Mouse (Mus musculus): ENCODE measurements around the gene Metap1. TPM values are rescaled to one million over a fixed set of nuclear protein-coding genes. Genes with fewer than 3 reads are reported as not detected.

Gene Metap1
- polyA plus RNA-seq, 2 experiments: 21.9 to 22.2 TPM

DNA sequence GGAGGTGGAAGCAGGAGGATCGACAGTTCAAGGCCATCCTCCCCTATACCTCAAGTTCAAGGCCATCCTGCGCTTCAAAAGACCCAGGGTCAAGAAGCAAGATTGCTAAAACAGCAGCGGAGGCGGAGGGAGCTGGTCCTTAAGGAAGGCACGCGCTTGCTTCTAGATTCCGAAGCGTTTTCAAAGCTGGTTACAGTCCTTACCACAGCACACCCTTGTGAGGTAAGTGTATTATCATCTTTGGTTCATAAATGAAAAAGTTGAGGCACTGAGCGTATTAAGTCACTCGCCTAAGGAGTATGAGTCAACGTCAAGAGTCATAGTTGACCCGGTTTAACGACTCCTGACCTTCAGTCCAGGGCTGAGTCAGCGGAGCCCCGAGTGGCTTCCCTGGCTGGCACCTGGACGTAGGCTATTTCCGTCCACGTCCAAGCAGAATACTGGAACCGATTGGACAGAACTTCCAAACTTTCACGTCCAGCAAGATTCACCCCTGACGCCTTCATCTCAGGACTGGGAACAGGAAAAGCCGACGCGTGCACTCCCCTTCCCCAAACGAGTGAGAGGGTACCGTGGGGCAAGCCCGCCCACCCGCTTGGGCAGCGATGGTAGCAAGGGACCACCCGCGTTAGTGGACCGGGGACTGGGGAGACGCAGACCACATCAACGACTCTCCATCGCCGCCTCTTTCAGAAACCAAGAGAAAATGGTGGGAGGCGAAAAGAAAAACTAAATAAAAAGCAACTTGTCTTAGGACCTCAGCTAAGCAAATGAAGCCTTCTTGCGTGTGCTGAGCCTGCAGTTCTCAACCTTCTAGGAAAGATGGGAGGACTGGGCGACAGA lies 37.0 kb upstream of the Metap1 start, which contains the start of gene Eif4e:
TSS of gene Eif4e (plus strand) at position 107 of the 843 bp plus-strand sequence.
- ATAC-seq (ENCODE audit: insufficient read depth) (peak; percentile 35), DNase-seq (ENCODE audit: low read depth in 3 of 3, low spot score in 3 of 3) (peak in 2 of 3 experiments; percentile 22 to 50)
- WGBS (ENCODE audit: insufficient replicate concordance): 3% methylated on average over 39 of the region's 39 CpGs

DNA sequence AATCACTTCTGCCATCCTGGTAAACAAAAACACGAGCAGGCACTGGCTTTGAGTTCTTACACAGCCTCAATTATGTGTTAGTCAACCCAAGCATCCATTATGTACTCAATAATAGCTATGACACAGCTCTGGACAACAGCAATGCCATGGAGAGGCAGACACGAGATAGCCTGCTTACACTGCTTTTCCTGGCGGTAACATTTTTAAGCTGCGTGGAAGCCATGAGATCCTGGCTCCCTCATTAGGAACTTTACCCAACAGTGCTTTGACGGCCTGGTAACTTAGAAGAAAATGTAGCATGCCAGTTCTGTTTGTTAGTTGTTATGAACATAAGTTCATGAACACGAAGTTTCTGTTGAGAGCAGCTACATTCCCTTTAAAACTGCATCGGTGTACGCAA lies 36.2 kb upstream of the Metap1 start:
- Histone ChIP-seq H3K9ac (replicated peaks) (peak overlapping the region; percentile 87), H3K4me3 (ENCODE audit: insufficient read depth in 1 of 2, low read depth in 2 of 2, low read length in 2 of 2) (peak overlapping the region in 1 of 2 experiments; percentile 96; a peak in 2 of 4 replicates), H3K4me1 (replicated peaks; ENCODE audit: control insufficient read depth in 2 of 2, insufficient read depth in 2 of 2, low read length in 1 of 2) (peaks cover 14 to 24% of the 10 kb centered on the region in 2 experiments), H3K27ac (no peak overlapping the region), H3K36me3 (replicated peaks; ENCODE audit: control insufficient read depth, insufficient read depth, low read depth) (no peaks in the 10 kb centered on the region), H3K4me2 (ENCODE audit: low read depth) (peak overlapping the region; percentile 98), H3K27me3 (ENCODE audit: control insufficient read depth, insufficient read depth, low read length) (no peaks in the 10 kb centered on the region), H3K9me3 (ENCODE audit: control insufficient read depth, low read length) (no peaks in the 10 kb centered on the region)
- ATAC-seq (ENCODE audit: insufficient read depth) (no peak), DNase-seq (ENCODE audit: low read depth in 3 of 3, low spot score in 3 of 3) (no peak)
- TF ChIP-seq EP300 (IDR thresholded peaks at IDR 0.05; ENCODE audit: low read depth) (no peak), CTCF (IDR thresholded peaks at IDR 0.05; ENCODE audit: low read depth) (no peak)
- WGBS (ENCODE audit: insufficient replicate concordance): 69% methylated on average over 8 of the region's 8 CpGs

More for the DNA sequence above, 37.0 kb upstream of the Metap1 start, which contains the start of gene Eif4e:
- Histone ChIP-seq H3K9me3 (ENCODE audit: control insufficient read depth, low read length) (no peaks in the 10 kb centered on the region), H3K27ac (peak within 1 kb of the TSS; percentile 69), H3K4me1 (replicated peaks; ENCODE audit: control insufficient read depth in 2 of 2, insufficient read depth in 2 of 2, low read length in 1 of 2) (peaks cover 19 to 30% of the 10 kb centered on the region in 2 experiments), H3K36me3 (replicated peaks; ENCODE audit: control insufficient read depth, insufficient read depth, low read depth) (no peaks in the 10 kb centered on the region), H3K4me3 (ENCODE audit: insufficient read depth in 1 of 2, low read depth in 2 of 2, low read length in 2 of 2) (peak within 1 kb of the TSS; percentile 65 to 96), H3K9ac (replicated peaks) (peak within 1 kb of the TSS; percentile 87), H3K27me3 (ENCODE audit: control insufficient read depth, insufficient read depth, low read length) (no peaks in the 10 kb centered on the region), H3K4me2 (ENCODE audit: low read depth) (peak within 1 kb of the TSS; percentile 98)
- TF ChIP-seq CTCF (IDR thresholded peaks at IDR 0.05; ENCODE audit: low read depth) (no peak), EP300 (IDR thresholded peaks at IDR 0.05; ENCODE audit: low read depth) (no peak; the same call in 1 of the 2 replicates)

DNA sequence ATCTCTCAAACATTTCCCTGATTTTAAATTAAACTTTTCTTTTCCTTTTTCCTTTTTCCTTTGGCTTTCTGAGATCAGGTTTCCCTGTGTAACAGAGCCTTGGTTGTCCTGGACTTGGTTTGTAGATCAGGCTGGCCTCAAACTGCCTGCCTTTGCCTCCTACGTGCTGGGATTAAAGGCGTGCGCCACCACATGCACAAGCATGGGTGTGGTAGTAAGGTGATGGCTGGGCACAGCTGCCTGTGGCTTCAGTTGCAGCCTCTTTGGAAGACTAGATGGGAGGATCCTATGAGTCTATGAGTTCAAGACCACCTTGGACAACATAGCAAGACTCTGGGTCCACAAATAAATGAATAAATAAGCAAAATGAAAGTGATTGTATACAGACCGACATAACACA lies 34.6 kb upstream of the Metap1 start:
- Histone ChIP-seq H3K4me3 (ENCODE audit: insufficient read depth in 1 of 2, low read depth in 2 of 2, low read length in 2 of 2) (no peak overlapping the region), H3K36me3 (replicated peaks; ENCODE audit: control insufficient read depth, insufficient read depth, low read depth) (no peaks in the 10 kb centered on the region), H3K27ac (no peak overlapping the region), H3K9ac (replicated peaks) (no peak overlapping the region), H3K27me3 (ENCODE audit: control insufficient read depth, insufficient read depth, low read length) (no peaks in the 10 kb centered on the region), H3K4me2 (ENCODE audit: low read depth) (no peak overlapping the region), H3K4me1 (replicated peaks; ENCODE audit: control insufficient read depth in 2 of 2, insufficient read depth in 2 of 2, low read length in 1 of 2) (peaks cover 8 to 13% of the 10 kb centered on the region in 2 experiments), H3K9me3 (ENCODE audit: control insufficient read depth, low read length) (no peaks in the 10 kb centered on the region)
- no peak for DNase-seq (ENCODE audit: low read depth in 3 of 3, low spot score in 3 of 3)
- ATAC-seq (ENCODE audit: insufficient read depth): no peak
- 82% methylated on average over 4 of the region's 4 CpGs for WGBS (ENCODE audit: insufficient replicate concordance)
- no peak for TF ChIP-seq CTCF (IDR thresholded peaks at IDR 0.05; ENCODE audit: low read depth)
- no peak for TF ChIP-seq EP300 (IDR thresholded peaks at IDR 0.05; ENCODE audit: low read depth)

DNA sequence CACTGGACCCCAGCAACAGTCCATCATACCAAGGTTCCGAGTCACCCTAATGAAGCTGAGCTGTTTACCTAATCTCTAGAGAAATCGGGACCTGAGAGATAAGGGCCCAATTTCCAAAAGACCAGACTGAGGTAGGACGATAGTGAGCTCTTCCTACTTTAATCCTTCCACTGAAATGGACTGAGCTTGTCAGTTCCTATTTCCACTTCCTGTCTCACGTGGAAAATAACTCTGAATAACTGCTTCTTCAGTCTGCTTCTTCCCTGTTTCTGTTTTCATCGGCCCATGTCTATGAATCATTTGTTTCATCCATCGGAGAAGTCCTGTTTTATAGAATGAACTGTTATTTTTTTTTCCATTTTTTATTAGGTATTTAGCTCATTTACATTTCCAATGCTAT lies 29.9 kb upstream of the Metap1 start:
- H3K4me3 ChIP-seq (ENCODE audit: insufficient read depth in 1 of 2, low read depth in 2 of 2, low read length in 2 of 2): no peak overlapping the region
- 56% methylated on average over 6 of the region's 6 CpGs for WGBS (ENCODE audit: insufficient replicate concordance)
- H3K9me3 ChIP-seq (ENCODE audit: control insufficient read depth, low read length): no peaks in the 10 kb centered on the region
- H3K9ac ChIP-seq (replicated peaks): no peak overlapping the region
- TF ChIP-seq EP300 (IDR thresholded peaks at IDR 0.05; ENCODE audit: low read depth) (no peak), CTCF (IDR thresholded peaks at IDR 0.05; ENCODE audit: low read depth) (no peak)
- no peak for DNase-seq (ENCODE audit: low read depth in 3 of 3, low spot score in 3 of 3)
- H3K36me3 ChIP-seq (replicated peaks; ENCODE audit: control insufficient read depth, insufficient read depth, low read depth): no peaks in the 10 kb centered on the region
- no peak for ATAC-seq (ENCODE audit: insufficient read depth)
- no peaks in the 10 kb centered on the region for H3K27me3 ChIP-seq (ENCODE audit: control insufficient read depth, insufficient read depth, low read length)
- H3K4me2 ChIP-seq (ENCODE audit: low read depth): no peak overlapping the region
- H3K27ac ChIP-seq: no peak overlapping the region
- H3K4me1 ChIP-seq (replicated peaks; ENCODE audit: control insufficient read depth in 2 of 2, insufficient read depth in 2 of 2, low read length in 1 of 2): no peaks in the 10 kb centered on the region

DNA sequence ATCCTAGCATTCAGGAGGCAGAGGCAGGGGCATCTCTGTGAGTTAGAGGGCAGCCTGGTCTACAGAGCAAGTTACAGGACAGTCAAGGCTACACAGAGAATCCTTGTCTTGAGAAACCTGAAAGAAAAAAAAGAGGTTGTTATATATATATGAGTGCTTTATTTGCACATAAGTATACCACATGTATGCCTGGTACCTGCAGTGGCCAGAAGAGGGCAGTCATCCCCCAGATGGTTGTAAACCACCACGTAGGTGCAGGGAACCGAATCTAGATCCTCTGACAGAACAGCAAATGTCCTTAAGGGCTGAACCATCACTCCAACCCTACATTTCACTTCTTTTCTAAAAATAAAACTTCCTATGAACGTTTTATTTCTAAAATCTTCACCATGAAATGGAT lies 28.6 kb upstream of the Metap1 start:
- H3K27ac ChIP-seq: no peak overlapping the region
- no peak overlapping the region for H3K4me2 ChIP-seq (ENCODE audit: low read depth)
- no peaks in the 10 kb centered on the region for H3K36me3 ChIP-seq (replicated peaks; ENCODE audit: control insufficient read depth, insufficient read depth, low read depth)
- ATAC-seq (ENCODE audit: insufficient read depth): peak; percentile 38; the same call in 1 of the 2 replicates
- TF ChIP-seq CTCF (IDR thresholded peaks at IDR 0.05; ENCODE audit: low read depth) (peak; percentile 75), EP300 (IDR thresholded peaks at IDR 0.05; ENCODE audit: low read depth) (no peak)
- no peaks in the 10 kb centered on the region for H3K4me1 ChIP-seq (replicated peaks; ENCODE audit: control insufficient read depth in 2 of 2, insufficient read depth in 2 of 2, low read length in 1 of 2)
- no peak overlapping the region for H3K4me3 ChIP-seq (ENCODE audit: insufficient read depth in 1 of 2, low read depth in 2 of 2, low read length in 2 of 2)
- DNase-seq (ENCODE audit: low read depth in 3 of 3, low spot score in 3 of 3): no peak
- no peaks in the 10 kb centered on the region for H3K27me3 ChIP-seq (ENCODE audit: control insufficient read depth, insufficient read depth, low read length)
- WGBS (ENCODE audit: insufficient replicate concordance): 51% methylated on average over 3 of the region's 3 CpGs
- no peak overlapping the region for H3K9ac ChIP-seq (replicated peaks)
- H3K9me3 ChIP-seq (ENCODE audit: control insufficient read depth, low read length): no peaks in the 10 kb centered on the region

Data from liver, embryonic 14.5 days (tissue).